Mouse (Mus musculus) hindbrain, embryonic 13.5 days (tissue): ENCODE data around the gene Eif1ad. TPM values are rescaled to one million over a fixed set of nuclear protein-coding genes. Genes with fewer than 3 reads are reported as not detected.
"Not testable (repeated sequence)": the region's sequence is repeated elsewhere in the genome, so short reads cannot be mapped to it uniquely, and the experiment has no call there.

Source experiments
- ATAC-seq: fragments of 200-750 bp; cut with Nextera tagmentation; 2 replicates; pipeline ENCODE4 v1.8.0; 2017; ENCODE audit warnings: moderate TSS enrichment; ENCODE audit not compliant: low FRiP score
- H3K27ac ChIP-seq: fragments of 300-500 bp; sonication (generic); 2 replicates; pipeline ENCODE4 v1.5.1; 2015; ENCODE audit warnings: inconsistent platforms, mild to moderate bottlenecking, moderate library complexity
- H3K27me3 ChIP-seq: fragments of 300-500 bp; sonication (generic); 2 replicates; pipeline ENCODE4 v1.6.1; 2015; ENCODE audit warnings: mild to moderate bottlenecking, inconsistent platforms
- H3K36me3 ChIP-seq: fragments of 300-500 bp; sonication (generic); 2 replicates; pipeline ENCODE4 v1.6.1; 2015; ENCODE audit warnings: mild to moderate bottlenecking, inconsistent platforms
- H3K4me1 ChIP-seq: fragments of 300-500 bp; sonication (generic); replicated peaks from 2 replicates; pipeline ENCODE4 v1.6.1; 2015; ENCODE audit warnings: inconsistent platforms
- H3K4me2 ChIP-seq: fragments of 300-500 bp; sonication (generic); 2 replicates; pipeline ENCODE4 v1.6.1; 2015; ENCODE audit warnings: inconsistent platforms, mild to moderate bottlenecking, moderate library complexity
- H3K4me3 ChIP-seq: fragments of 300-500 bp; sonication (generic); 2 replicates; pipeline ENCODE4 v1.5.1; 2015; ENCODE audit warnings: mild to moderate bottlenecking, inconsistent platforms
- H3K9ac ChIP-seq: fragments of 300-500 bp; sonication (generic); 2 replicates; pipeline ENCODE4 v1.6.1; 2015; ENCODE audit warnings: mild to moderate bottlenecking, inconsistent platforms
- H3K9me3 ChIP-seq: fragments of 300-500 bp; sonication (generic); 2 replicates; pipeline ENCODE4 v1.6.1; 2016; ENCODE audit warnings: inconsistent platforms
- WGBS: fragments of 180-500 bp; shearing (Covaris S2); methylation state at CpG from one replicate; pipeline ENCODE4 v1.1.7; 2015; 5-methylcytosine and 5-hydroxymethylcytosine counted together
- polyA plus RNA-seq: library from polyadenylated mRNA; unstranded; fragments of >200 nt; fragmentation: Nextera tagmentation; extraction: Ambion mirVana; gene quantifications from 2 replicates; pipeline ENCODE4 v1.2.1, GENCODE M21; 2015

The Eif1ad gene
- polyA plus RNA-seq, 1 experiment from 2014 or later, result 53.3 TPM

- WGBS, result 93% methylated on average over 8 of the region's 8 CpGs
- Histone ChIP-seq H3K9ac (no peak overlapping the region), H3K9me3 (no peaks in the 10 kb centered on the region), H3K4me2 (no peak overlapping the region), H3K27me3 (no peaks in the 10 kb centered on the region), H3K4me1 (peaks cover 26% of the 10 kb centered on the region), H3K27ac (no peak overlapping the region), H3K4me3 (no peak overlapping the region), H3K36me3 (peaks cover 62% of the 10 kb centered on the region)
- ATAC-seq, result no peak
These were observed 18.2 kb downstream of the Eif1ad start for GRCm38 (mm10) chr19:5384715-5385114.

DNA sequence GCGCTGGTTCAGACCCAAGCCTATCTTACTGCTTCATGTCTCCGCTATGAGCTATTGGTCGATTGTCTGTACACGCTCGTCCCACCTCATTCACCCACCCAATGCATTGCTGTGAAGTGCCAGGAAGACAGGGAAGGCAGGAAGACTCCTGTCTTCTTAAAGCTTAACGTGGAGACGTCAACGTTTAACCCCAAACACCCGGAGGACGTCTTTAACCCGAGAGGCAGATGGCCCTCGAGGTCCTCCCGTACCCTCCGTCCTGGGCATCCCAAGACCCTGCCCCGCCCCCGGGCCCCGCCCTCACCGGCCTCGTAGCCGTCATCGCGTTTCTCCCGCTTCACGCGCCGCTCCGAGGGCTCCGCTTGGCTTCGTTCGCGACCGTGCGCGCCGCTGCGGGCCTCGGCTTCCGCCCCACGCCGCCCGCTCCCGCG lies 21.5 kb downstream of the Eif1ad start:
- H3K9me3 ChIP-seq, result no peaks in the 10 kb centered on the region
- peak overlapping the region; percentile 96 for H3K9ac ChIP-seq
- peak overlapping the region; percentile 99 for H3K4me3 ChIP-seq
- peaks cover 37% of the 10 kb centered on the region for H3K4me1 ChIP-seq
- peak overlapping the region; percentile 91 for H3K27ac ChIP-seq
- H3K4me2 ChIP-seq, result peak overlapping the region; percentile 97
- ATAC-seq, result peak; percentile 57
- H3K27me3 ChIP-seq, result no peaks in the 10 kb centered on the region
- peaks cover 29% of the 10 kb centered on the region for H3K36me3 ChIP-seq
- under 1% methylated on average over 32 of the region's 43 CpGs for WGBS

DNA sequence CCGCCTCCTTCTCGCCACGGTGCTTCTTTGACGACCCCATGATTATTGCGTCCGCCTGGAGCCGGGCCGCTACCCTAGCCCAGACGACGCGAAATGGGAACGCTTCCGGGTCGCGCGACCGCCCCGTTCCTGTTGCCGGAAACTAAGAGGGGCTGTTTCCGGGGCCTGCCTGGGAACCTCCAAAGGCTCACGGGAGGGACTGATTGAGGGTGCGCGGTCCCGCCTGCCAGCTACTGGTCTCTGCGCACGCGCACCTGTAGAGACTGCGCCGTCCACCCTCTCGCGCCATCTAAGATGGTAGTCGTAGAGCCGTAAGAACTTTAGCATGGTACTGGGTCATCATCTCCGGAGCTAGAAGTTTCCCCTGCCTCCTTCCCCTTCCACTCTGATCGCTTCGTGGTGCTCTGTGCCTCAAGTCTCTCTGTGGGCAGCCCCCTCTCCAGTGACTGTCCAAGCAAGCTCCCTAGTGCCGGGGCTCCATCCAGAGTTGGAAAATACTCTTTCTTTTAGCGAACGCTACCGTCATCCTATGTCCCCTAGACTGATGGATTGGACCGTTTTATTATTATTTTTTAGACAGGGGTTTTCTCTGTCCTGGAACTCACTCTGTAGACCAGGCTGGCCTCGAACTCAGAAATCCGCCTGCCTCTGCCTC lies 22.2 kb downstream of the Eif1ad start, which contains the start of gene Sart1:
TSS of gene Sart1 (minus strand) at position 116 of the 655 bp plus-strand sequence.
- H3K9me3 ChIP-seq, result no peaks in the 10 kb centered on the region
- H3K4me2 ChIP-seq, result peak within 1 kb of the TSS; percentile 97
- ATAC-seq, result peak; percentile 97
- H3K27ac ChIP-seq, result peak within 1 kb of the TSS; percentile 91
- WGBS, result 2% methylated on average over 43 of the region's 43 CpGs
- peak within 1 kb of the TSS; percentile 96 for H3K9ac ChIP-seq
- H3K36me3 ChIP-seq, result peaks cover 22% of the 10 kb centered on the region
- H3K27me3 ChIP-seq, result no peaks in the 10 kb centered on the region
- peak within 1 kb of the TSS; percentile 99 for H3K4me3 ChIP-seq
- H3K4me1 ChIP-seq, result peaks cover 37% of the 10 kb centered on the region

GRCm38 (mm10) chr19:5389647-5390046 lies 23.1 kb downstream of the Eif1ad start:
- H3K9me3 ChIP-seq, result no peaks in the 10 kb centered on the region
- peak overlapping the region; percentile 96 for H3K9ac ChIP-seq
- no peak for ATAC-seq
- peak overlapping the region; percentile 99 for H3K4me3 ChIP-seq
- H3K4me2 ChIP-seq, result peak overlapping the region; percentile 97
- no peaks in the 10 kb centered on the region for H3K27me3 ChIP-seq
- H3K4me1 ChIP-seq, result peaks cover 37% of the 10 kb centered on the region
- H3K36me3 ChIP-seq, result peaks cover 13% of the 10 kb centered on the region
- H3K27ac ChIP-seq, result no peak overlapping the region
- WGBS, result 52% methylated on average over 12 of the region's 12 CpGs

DNA sequence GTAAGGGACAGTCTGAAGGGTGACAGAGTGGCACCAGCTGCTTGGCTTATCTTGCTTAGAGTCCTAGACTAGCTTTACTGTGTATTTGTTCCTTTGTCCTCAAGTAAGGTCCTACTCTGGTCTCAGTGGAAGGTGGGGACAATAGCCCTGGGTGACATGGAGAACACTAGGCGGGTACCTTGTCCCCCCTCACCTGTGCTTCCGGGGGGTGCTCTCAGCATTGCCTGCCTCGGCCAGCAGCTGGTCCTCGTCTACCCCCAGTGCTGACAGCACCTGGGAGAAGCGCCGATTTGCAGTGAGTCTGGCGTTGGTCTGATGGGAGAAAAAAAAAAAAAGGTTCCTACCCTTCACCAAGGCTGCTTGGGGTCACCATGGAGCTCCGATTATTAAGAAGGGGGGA lies 23.9 kb downstream of the Eif1ad start:
- no peak for ATAC-seq
- no peaks in the 10 kb centered on the region for H3K27me3 ChIP-seq
- H3K4me2 ChIP-seq, result peak overlapping the region; percentile 97
- WGBS, result 92% methylated on average over 8 of the region's 8 CpGs
- no peaks in the 10 kb centered on the region for H3K9me3 ChIP-seq
- H3K36me3 ChIP-seq, result peaks cover 5% of the 10 kb centered on the region; the same call in 1 of the 2 replicates
- peaks cover 37% of the 10 kb centered on the region for H3K4me1 ChIP-seq
- H3K27ac ChIP-seq, result no peak overlapping the region
- peak overlapping the region; percentile 96; the same call in 1 of the 2 replicates for H3K9ac ChIP-seq
- H3K4me3 ChIP-seq, result peak overlapping the region; percentile 99

GRCm38 (mm10) chr19:5392892-5393291 lies 26.4 kb downstream of the Eif1ad start:
- ATAC-seq, result no peak
- peaks cover 20% of the 10 kb centered on the region for H3K4me1 ChIP-seq
- H3K27me3 ChIP-seq, result no peaks in the 10 kb centered on the region
- H3K36me3 ChIP-seq, result no peaks in the 10 kb centered on the region
- H3K4me3 ChIP-seq, result no peak overlapping the region
- no peaks in the 10 kb centered on the region for H3K9me3 ChIP-seq
- H3K27ac ChIP-seq, result no peak overlapping the region
- 60% methylated on average over 4 of the region's 4 CpGs for WGBS
- no peak overlapping the region for H3K4me2 ChIP-seq
- H3K9ac ChIP-seq, result no peak overlapping the region; the same call in 1 of the 2 replicates

- no peaks in the 10 kb centered on the region for H3K9me3 ChIP-seq
- no peaks in the 10 kb centered on the region for H3K36me3 ChIP-seq
- no peak overlapping the region for H3K4me2 ChIP-seq
- H3K4me1 ChIP-seq, result peaks cover 17% of the 10 kb centered on the region
- no peak for ATAC-seq
- no peaks in the 10 kb centered on the region for H3K27me3 ChIP-seq
- no peak overlapping the region for H3K27ac ChIP-seq
- 0 out of 2 replicates have a peak overlapping the region, but pooled peaks have one; percentile 51 for H3K9ac ChIP-seq
- no peak overlapping the region for H3K4me3 ChIP-seq
- 48% methylated on average over 10 of the region's 10 CpGs for WGBS
These were observed 27.6 kb downstream of the Eif1ad start for GRCm38 (mm10) chr19:5394168-5394567.

GRCm38 (mm10) chr19:5395371-5395770 lies 28.8 kb downstream of the Eif1ad start:
- H3K36me3 ChIP-seq, result no peaks in the 10 kb centered on the region
- ATAC-seq, result no peak
- 70% methylated on average over 4 of the region's 4 CpGs for WGBS
- no peaks in the 10 kb centered on the region for H3K9me3 ChIP-seq
- H3K4me3 ChIP-seq, result no peak overlapping the region
- H3K27ac ChIP-seq, result no peak overlapping the region
- no peaks in the 10 kb centered on the region for H3K27me3 ChIP-seq
- no peak overlapping the region for H3K9ac ChIP-seq
- H3K4me1 ChIP-seq, result peaks cover 5% of the 10 kb centered on the region
- no peak overlapping the region for H3K4me2 ChIP-seq

DNA sequence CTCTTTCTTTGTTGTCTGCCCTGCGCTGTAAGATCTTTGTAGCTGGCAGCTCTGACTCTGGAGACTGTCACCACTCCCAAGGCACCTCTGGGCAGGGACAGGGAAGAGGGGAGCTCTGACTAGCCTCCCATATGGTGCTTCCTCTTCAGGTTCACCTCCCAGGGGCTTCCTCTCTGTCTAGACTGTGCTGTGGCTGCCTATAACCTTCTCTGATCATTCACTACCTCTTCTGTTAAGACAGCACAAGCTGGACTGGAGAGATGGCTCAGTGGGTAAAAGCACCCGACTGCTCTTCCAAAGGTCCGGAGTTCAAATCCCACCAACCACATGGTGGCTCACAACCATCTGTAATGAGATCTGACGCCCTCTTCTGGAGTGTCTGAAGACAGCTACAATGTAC lies 34.5 kb downstream of the Eif1ad start:
- not testable (repeated sequence) for H3K4me2 ChIP-seq, H3K9ac ChIP-seq, H3K27ac ChIP-seq, H3K36me3 ChIP-seq, H3K27me3 ChIP-seq, H3K4me3 ChIP-seq, H3K9me3 ChIP-seq, H3K4me1 ChIP-seq, ATAC-seq
- 76% methylated on average over 4 of the region's 4 CpGs for WGBS

GRCm38 (mm10) chr19:5402293-5402692 lies 35.8 kb downstream of the Eif1ad start, which contains the start of gene Tsga10ip:
Gene Tsga10ip (minus strand): TSS chr19:5402526.
- no peak for ATAC-seq
- 76% methylated on average over 8 of the region's 8 CpGs for WGBS
- H3K4me3 ChIP-seq, result no peak within 1 kb of the TSS
- H3K9me3 ChIP-seq, result no peaks in the 10 kb centered on the region
- peaks cover 7% of the 10 kb centered on the region for H3K4me1 ChIP-seq
- no peak within 1 kb of the TSS for H3K4me2 ChIP-seq
- H3K36me3 ChIP-seq, result no peaks in the 10 kb centered on the region
- no peaks in the 10 kb centered on the region for H3K27me3 ChIP-seq
- H3K27ac ChIP-seq, result no peak within 1 kb of the TSS
- peak within 1 kb of the TSS; percentile 36; the same call in 1 of the 2 replicates for H3K9ac ChIP-seq

GRCm38 (mm10) chr19:5405924-5406323 lies 39.4 kb downstream of the Eif1ad start:
- Histone ChIP-seq H3K4me2 (peak overlapping the region; percentile 59), H3K9me3 (no peaks in the 10 kb centered on the region), H3K36me3 (no peaks in the 10 kb centered on the region), H3K4me1 (peaks cover 19% of the 10 kb centered on the region), H3K4me3 (peak overlapping the region; percentile 35), H3K27ac (peak overlapping the region; percentile 60; the same call in 1 of the 2 replicates), H3K27me3 (no peaks in the 10 kb centered on the region), H3K9ac (peak overlapping the region; percentile 63)
- WGBS, result 30% methylated on average over 7 of the region's 7 CpGs
- ATAC-seq, result no peak

DNA sequence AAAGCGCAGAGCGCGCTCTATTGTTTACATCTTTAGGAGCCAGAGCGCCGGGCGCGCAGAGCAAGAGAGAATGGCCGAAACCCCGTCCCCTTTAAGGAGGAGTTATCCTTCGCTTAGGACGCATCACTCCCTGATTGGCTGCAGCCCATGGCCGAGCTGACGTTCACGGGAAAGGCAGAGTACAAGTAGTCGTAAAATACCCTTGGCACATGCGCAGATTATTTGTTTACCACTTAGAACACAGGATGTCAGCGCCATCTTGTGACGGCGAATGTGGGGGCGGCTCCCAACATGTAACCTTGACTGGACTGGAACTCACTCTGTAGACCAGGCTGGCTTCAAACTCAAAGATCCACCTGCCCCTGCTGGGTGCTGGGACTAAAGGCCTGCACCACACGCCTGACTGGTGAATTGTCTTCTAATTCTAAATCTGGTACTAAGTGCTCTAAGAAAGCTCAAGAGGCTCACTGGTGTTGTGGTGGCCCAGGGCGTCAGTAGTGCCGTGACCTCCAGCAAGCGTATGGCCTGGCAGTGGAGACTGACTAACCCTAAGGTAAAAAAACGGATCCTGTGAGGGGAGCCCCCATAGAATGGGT lies 40.1 kb downstream of the Eif1ad start:
- ATAC-seq, result peak; percentile 90

More for the DNA sequence above, 40.1 kb downstream of the Eif1ad start:
- peak overlapping the region; percentile 89 for H3K27ac ChIP-seq
- 12% methylated on average over 24 of the region's 25 CpGs for WGBS
- H3K9me3 ChIP-seq, H3K27me3 ChIP-seq, H3K36me3 ChIP-seq: not testable (repeated sequence)
- H3K4me1 ChIP-seq, result peaks cover 19% of the 10 kb centered on the region
- peak overlapping the region; percentile 61 for H3K4me3 ChIP-seq
- H3K9ac ChIP-seq, result peak overlapping the region; percentile 85
- H3K4me2 ChIP-seq, result peak overlapping the region; percentile 73
